Mouse (Mus musculus) liver, embryonic 13.5 days (tissue): ENCODE data around the gene Crabp2. TPM values are rescaled to one million over a fixed set of nuclear protein-coding genes. Genes with fewer than 3 reads are reported as not detected.
A peak's percentile ranks its signal among the peaks of the same experiment; 100 is the strongest.
"Not testable (repeated sequence)": the region's sequence is repeated elsewhere in the genome, so short reads cannot be mapped to it uniquely, and the experiment has no call there.

Source experiments
- ATAC-seq: fragments of 200-750 bp; cut with Nextera tagmentation; 2 replicates; pipeline ENCODE4 v1.8.0; 2017; ENCODE audit warnings: low read depth, mild to moderate bottlenecking, moderate number of reproducible peaks, moderate library complexity
- DNase-seq: peaks from one replicate; pipeline ENCODE4 v3.0.0; 2022
- H3K27ac ChIP-seq: fragments of 300-500 bp; sonication (generic); 2 replicates; pipeline ENCODE4 v1.5.1; 2015; ENCODE audit warnings: moderate library complexity, mild to moderate bottlenecking, inconsistent platforms
- H3K27me3 ChIP-seq: fragments of 300-500 bp; sonication (generic); 2 replicates; pipeline ENCODE4 v1.6.1; 2015; ENCODE audit warnings: mild to moderate bottlenecking, inconsistent platforms
- H3K36me3 ChIP-seq: fragments of 300-500 bp; sonication (generic); 2 replicates; pipeline ENCODE4 v1.6.1; 2015; ENCODE audit warnings: mild to moderate bottlenecking, inconsistent platforms
- H3K4me1 ChIP-seq: fragments of 300-500 bp; sonication (generic); replicated peaks from 2 replicates; pipeline ENCODE4 v1.6.1; 2015; ENCODE audit warnings: inconsistent platforms
- H3K4me2 ChIP-seq: fragments of 300-500 bp; sonication (generic); 2 replicates; pipeline ENCODE4 v1.6.1; 2015; ENCODE audit warnings: inconsistent platforms, mild to moderate bottlenecking, moderate library complexity
- H3K4me3 ChIP-seq: fragments of 300-500 bp; sonication (generic); replicated peaks from 2 replicates; pipeline ENCODE4 v1.5.1; 2015; ENCODE audit warnings: mild to moderate bottlenecking, inconsistent platforms
- H3K9ac ChIP-seq: fragments of 300-500 bp; sonication (generic); 2 replicates; pipeline ENCODE4 v1.6.1; 2015; ENCODE audit warnings: mild to moderate bottlenecking, inconsistent platforms
- H3K9me3 ChIP-seq: fragments of 300-500 bp; sonication (generic); replicated peaks from 2 replicates; pipeline ENCODE4 v1.6.1; 2016; ENCODE audit warnings: inconsistent platforms
- WGBS: fragments of 180-500 bp; shearing (Covaris S2); methylation state at CpG from one replicate; pipeline ENCODE4 v1.1.7; 2015; ENCODE audit not compliant: insufficient replicate concordance; 5-methylcytosine and 5-hydroxymethylcytosine counted together
- polyA plus RNA-seq: library from polyadenylated mRNA; unstranded; fragments of >200 nt; fragmentation: Nextera tagmentation; extraction: Ambion mirVana; gene quantifications from 2 replicates; pipeline ENCODE4 v1.2.1, GENCODE M21; 2015

Crabp2 gene
- 2.2 and 2.3 TPM in 2 replicates for polyA plus RNA-seq

- peak within 1 kb of the TSS; percentile 50 for H3K4me2 ChIP-seq
- no peak within 1 kb of the TSS for H3K9ac ChIP-seq
- H3K4me1 ChIP-seq = peaks cover 38% of the 10 kb centered on the region
- no peaks in the 10 kb centered on the region for H3K36me3 ChIP-seq
- ATAC-seq (no peak), DNase-seq (no peak)
- H3K27me3 ChIP-seq = peaks cover 95% of the 10 kb centered on the region
- peak within 1 kb of the TSS; percentile 22 for H3K4me3 ChIP-seq
- H3K27ac ChIP-seq = no peak within 1 kb of the TSS
- H3K9me3 ChIP-seq = no peaks in the 10 kb centered on the region
- 4% methylated on average over 35 of the region's 35 CpGs for WGBS
These were observed at the start of gene Crabp2 for GRCm38 (mm10) chr3:87948378-87949265. TSS of gene Crabp2 (plus strand) at chr3:87948666.

DNA sequence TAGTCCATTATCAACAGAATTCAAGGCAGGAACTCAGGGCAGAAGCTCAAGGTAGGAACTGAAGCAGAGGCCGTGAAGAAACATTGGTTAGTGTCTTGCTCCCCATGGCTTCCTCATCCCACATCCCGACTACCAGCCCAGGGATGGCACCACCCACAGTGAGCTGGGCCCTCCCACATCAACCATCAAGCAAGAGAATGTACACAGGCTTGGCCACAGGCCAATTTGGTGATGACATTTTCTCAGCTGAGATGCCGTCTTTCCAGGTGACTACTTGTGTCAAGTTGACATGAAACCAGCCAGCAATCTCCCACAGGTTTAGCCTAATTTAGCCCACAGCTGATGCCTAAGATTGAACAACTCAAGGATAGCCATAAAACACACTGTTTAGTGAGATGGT is 49.2 kb upstream of the Crabp2 start:
- H3K4me3 ChIP-seq = no peak overlapping the region
- H3K27ac ChIP-seq = peak overlapping the region; percentile 24; the same call in 1 of the 2 replicates
- H3K27me3 ChIP-seq = no peaks in the 10 kb centered on the region
- ATAC-seq = no peak
- no peaks in the 10 kb centered on the region for H3K9me3 ChIP-seq
- H3K4me2 ChIP-seq = no peak overlapping the region
- no peaks in the 10 kb centered on the region for H3K36me3 ChIP-seq
- peaks cover 55% of the 10 kb centered on the region for H3K4me1 ChIP-seq
- 69% methylated on average over 3 of the region's 3 CpGs for WGBS
- DNase-seq = no peak
- no peak overlapping the region for H3K9ac ChIP-seq

DNA sequence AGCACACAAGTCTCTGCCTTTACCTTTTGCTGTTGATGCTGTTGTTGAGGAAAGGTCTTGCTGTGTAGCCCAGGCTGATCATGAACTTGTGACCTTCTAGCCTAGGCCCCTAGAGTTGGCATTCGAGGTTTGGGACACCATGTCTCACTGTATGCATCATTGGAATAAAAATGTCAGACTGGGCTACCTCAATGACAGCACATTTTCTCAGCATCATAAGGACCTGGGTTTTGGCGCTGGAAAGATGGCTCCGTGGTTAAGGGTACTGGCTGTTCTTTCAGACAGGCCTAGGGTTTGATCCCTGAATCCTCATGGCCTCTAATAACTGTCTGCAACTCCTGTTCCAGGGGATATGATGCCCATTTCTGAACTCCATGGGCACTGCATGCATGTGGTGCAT is 48.7 kb upstream of the Crabp2 start:
- ATAC-seq (no peak), DNase-seq (no peak)
- Histone ChIP-seq H3K4me2 (peak overlapping the region; percentile 15; the same call in 1 of the 2 replicates), H3K36me3 (no peaks in the 10 kb centered on the region), H3K27me3 (no peaks in the 10 kb centered on the region), H3K4me1 (peaks cover 55% of the 10 kb centered on the region), H3K9me3 (no peaks in the 10 kb centered on the region), H3K27ac (peak overlapping the region; percentile 24), H3K9ac (no peak overlapping the region), H3K4me3 (no peak overlapping the region)
- WGBS = 79% methylated on average over 3 of the region's 3 CpGs

DNA sequence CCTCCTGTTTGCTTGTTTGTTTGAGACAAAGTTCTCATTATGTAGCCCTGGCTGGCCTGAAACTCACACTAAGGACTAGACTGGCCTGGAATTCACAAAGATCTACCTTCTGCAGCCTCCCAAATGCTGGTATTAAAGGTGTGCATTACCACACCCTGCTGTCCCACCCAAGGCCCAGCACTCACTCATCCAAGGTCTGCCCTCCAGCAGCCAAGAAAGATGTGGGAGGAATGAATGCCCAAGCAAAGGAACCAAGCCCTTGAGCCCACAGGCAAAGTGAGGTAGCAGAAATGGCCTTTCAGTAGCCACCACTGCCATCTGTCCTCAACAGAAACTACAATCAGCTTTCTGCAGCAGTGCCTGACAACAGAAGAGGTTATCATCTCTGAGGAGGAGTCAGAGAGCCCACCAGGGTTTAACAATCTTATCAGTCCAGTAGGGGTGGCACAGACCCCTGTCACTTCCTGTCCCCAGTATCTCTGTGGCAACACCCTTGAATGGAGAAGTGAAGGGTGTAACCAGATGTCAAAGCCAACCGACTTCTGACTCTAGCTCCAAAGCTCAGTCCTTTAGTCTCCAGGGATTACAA is 47.3 kb upstream of the Crabp2 start:
- peak; percentile 87 for DNase-seq
- H3K27me3 ChIP-seq = no peaks in the 10 kb centered on the region
- H3K9ac ChIP-seq = peak overlapping the region; percentile 69
- 0% methylated on average over 1 of the region's 1 CpGs for WGBS
- no peaks in the 10 kb centered on the region for H3K36me3 ChIP-seq
- H3K4me1 ChIP-seq = peaks cover 61% of the 10 kb centered on the region
- peak; percentile 82 for ATAC-seq
- peak overlapping the region; percentile 95 for H3K27ac ChIP-seq
- H3K4me3 ChIP-seq = peak overlapping the region; percentile 41
- no peaks in the 10 kb centered on the region for H3K9me3 ChIP-seq
- peak overlapping the region; percentile 68 for H3K4me2 ChIP-seq

DNA sequence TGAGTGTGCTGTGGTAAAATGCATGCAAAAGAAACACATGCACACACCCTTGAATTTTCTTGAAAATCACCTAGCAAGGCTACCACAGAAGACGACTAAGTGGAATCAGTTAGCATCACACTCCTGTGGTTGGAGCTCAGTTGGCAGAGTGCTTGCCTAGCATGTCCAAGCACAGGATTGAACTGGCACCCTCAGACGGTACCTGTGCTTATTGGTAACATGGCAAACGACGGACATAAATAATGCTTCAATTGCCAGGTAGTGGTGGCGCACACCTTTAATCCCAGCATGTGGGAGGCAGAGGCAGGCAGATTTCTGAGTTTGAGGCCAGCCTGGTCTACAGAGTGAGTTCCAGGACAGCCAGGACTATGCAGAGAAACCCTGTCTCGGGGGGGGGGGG is 46.5 kb upstream of the Crabp2 start:
- WGBS = 43% methylated on average over 6 of the region's 6 CpGs
- Histone ChIP-seq H3K27ac (peak overlapping the region; percentile 95), H3K4me2 (peak overlapping the region; percentile 68), H3K9ac (peak overlapping the region; percentile 69), H3K4me3 (peak overlapping the region; percentile 41; the same call in 1 of the 2 replicates), H3K4me1 (peaks cover 61% of the 10 kb centered on the region)
- not testable (repeated sequence) for H3K9me3 ChIP-seq, H3K27me3 ChIP-seq, ATAC-seq, DNase-seq, H3K36me3 ChIP-seq

DNA sequence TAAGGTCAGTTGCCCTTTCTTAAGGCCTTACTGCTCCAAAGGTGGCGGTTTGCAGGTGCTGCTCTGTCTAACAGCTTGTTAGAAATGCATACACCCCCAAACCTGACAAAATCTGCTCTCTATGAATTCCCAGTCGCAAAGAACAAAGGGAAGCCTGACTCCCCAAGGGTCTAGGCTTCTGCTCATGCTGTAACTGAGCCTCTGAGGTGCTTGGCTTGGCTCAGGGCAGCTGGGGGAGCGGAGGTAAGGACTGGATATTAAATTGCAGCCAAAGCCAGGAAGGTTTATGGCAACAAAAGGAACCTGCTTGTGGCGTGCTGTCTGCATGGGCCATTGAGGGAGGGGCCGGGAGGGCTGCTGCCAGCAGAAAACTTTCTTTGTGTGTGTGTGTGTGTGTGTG is 44.6 kb upstream of the Crabp2 start:
- DNase-seq = no peak
- H3K9ac ChIP-seq = peak overlapping the region; percentile 43
- no peak overlapping the region for H3K4me2 ChIP-seq
- 60% methylated on average over 5 of the region's 5 CpGs for WGBS
- no peaks in the 10 kb centered on the region for H3K9me3 ChIP-seq
- no peak for ATAC-seq
- peaks cover 8% of the 10 kb centered on the region; the same call in 1 of the 2 replicates for H3K36me3 ChIP-seq
- no peaks in the 10 kb centered on the region for H3K27me3 ChIP-seq
- peak overlapping the region; percentile 77 for H3K27ac ChIP-seq
- H3K4me1 ChIP-seq = peaks cover 70% of the 10 kb centered on the region
- H3K4me3 ChIP-seq = no peak overlapping the region

DNA sequence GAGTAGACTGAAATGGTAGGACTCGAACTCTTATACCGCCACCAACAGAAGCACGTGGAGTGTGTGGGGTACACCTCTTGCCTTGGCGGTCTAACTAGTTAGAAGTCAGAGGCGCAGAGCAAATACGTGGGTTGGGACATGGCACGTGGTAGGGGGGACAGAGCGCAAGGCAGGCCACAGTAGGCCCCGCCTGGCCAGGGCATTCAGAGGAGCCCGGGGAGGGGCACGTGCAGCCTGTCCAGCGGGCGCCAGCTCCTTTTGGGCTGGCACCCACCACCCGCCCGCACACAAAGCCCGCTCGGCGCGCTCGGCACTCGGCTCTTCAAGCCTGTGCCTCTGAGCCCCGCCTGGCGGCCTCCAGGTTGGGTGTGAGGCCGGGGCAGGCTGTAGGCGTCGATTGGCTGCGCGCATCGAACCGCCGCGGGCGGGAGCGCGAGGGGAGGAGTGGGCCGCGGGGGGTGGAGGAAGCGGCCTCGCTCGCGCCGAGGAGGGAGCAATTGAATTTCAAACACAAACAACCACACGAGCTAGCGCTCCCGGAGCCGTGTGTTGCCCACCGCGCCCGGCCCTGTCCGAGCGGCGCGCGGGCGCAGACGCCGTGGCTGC is 42.5 kb upstream of the Crabp2 start, which contains the start of gene Hdgf:
Gene Hdgf, plus strand, starts transcription at position 442 of the 606 bp plus-strand sequence.
- H3K4me3 ChIP-seq = peak within 1 kb of the TSS; percentile 99
- H3K36me3 ChIP-seq = peaks cover 19% of the 10 kb centered on the region
- H3K27ac ChIP-seq = peak within 1 kb of the TSS; percentile 95
- peak within 1 kb of the TSS; percentile 95 for H3K4me2 ChIP-seq
- H3K9ac ChIP-seq = peak within 1 kb of the TSS; percentile 100
- H3K4me1 ChIP-seq = peaks cover 72% of the 10 kb centered on the region
- DNase-seq (peak; percentile 94), ATAC-seq (peak; percentile 84)
- WGBS = under 1% methylated on average over 57 of the region's 57 CpGs
- no peaks in the 10 kb centered on the region for H3K9me3 ChIP-seq
- H3K27me3 ChIP-seq = no peaks in the 10 kb centered on the region

DNA sequence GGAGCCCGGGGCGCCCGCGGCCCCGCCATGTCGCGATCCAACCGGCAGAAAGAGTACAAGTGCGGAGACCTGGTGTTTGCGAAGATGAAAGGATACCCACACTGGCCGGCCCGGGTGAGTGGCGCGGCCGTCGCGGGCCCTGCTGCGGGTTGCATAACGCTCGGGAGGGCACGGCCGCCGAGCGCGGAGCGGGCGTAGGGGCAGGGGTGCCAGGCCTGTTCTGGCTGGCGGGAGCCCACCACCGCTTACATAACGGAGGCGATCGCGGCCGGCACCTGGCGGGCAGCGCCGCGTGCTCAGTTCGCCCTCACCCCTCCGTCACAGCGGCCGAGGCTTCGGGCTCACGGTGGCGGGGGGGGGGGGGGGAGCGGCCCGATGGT is 41.9 kb upstream of the Crabp2 start:
- Histone ChIP-seq H3K36me3 (peaks cover 24% of the 10 kb centered on the region), H3K27me3 (no peaks in the 10 kb centered on the region), H3K9me3 (no peaks in the 10 kb centered on the region), H3K9ac (peak overlapping the region; percentile 100), H3K4me1 (peaks cover 72% of the 10 kb centered on the region), H3K4me3 (peak overlapping the region; percentile 99), H3K4me2 (peak overlapping the region; percentile 95), H3K27ac (peak overlapping the region; percentile 95)
- ATAC-seq (no peak), DNase-seq (no peak)
- under 1% methylated on average over 46 of the region's 47 CpGs for WGBS

DNA sequence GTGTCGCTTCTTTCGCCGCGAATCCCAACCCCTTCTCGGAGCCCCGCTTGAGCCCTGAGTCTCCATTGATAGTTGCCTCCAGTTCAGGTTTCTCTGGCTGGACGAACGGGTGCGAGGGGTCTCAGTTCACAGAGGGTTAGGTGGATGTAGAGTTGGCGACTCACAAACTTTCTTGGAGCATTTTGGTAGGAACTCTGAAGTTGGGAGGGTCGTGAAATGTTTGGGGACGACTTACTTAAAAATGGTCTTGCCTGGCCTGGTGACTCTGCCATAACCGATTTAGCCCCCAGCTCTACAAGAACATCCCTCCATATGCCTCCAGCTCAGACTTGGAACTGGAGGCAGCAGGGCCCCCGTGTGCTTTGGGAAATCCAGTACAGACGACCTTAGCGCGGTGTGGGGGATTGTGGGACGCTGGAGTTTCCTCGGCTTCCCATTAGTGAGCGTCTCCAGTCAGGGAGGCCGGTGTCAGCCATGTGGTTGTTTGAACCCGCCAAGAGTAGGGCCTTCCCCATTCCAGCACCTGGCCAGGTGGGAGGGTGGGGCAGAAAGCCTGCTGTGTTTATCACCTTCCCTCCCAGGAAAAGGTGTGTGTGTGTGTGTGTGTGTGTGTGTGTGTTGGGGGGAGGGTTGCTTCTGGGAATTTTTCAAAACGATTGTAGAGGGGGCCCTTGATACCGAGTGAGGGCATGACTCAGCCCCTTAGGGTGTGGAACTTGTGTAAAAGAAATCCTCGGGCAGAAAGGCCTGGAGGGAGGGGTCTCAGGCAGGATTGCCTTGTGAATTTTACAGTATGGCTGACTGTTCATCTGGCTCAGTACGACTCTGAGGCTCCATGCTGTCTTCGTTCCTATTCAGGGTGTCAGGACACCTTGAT is 41.2 kb upstream of the Crabp2 start:
- Histone ChIP-seq H3K27me3 (no peaks in the 10 kb centered on the region), H3K27ac (peak overlapping the region; percentile 95), H3K4me2 (peak overlapping the region; percentile 95), H3K9me3 (no peaks in the 10 kb centered on the region), H3K4me3 (peak overlapping the region; percentile 99), H3K4me1 (peaks cover 72% of the 10 kb centered on the region), H3K36me3 (peaks cover 30% of the 10 kb centered on the region), H3K9ac (peak overlapping the region; percentile 100)
- WGBS = under 1% methylated on average over 27 of the region's 27 CpGs
- DNase-seq = peak; percentile 53
- peak; percentile 14 for ATAC-seq

DNA sequence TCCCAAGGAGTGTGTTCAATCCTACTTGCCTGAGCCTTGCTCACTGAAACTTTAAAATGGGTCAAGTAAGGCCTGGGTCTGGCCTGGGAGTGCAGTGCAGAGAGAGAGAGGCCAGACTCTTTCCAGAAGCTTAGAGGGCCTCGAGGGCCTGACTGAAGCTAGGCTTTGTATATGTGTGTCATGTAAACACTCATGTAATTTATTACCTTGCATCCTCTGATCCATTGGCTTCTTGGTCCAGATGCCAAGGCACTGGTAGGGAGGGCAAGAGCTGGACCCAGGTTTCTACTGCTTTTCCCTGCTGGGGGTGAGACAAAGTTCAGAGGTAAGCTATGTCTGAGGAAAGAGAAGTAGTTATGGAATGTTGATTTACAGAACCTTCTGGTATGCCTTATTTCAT is 40.6 kb upstream of the Crabp2 start:
- Histone ChIP-seq H3K9me3 (no peaks in the 10 kb centered on the region), H3K27me3 (no peaks in the 10 kb centered on the region), H3K4me1 (peaks cover 74% of the 10 kb centered on the region), H3K9ac (peak overlapping the region; percentile 100), H3K27ac (peak overlapping the region; percentile 95), H3K4me2 (peak overlapping the region; percentile 95), H3K36me3 (peaks cover 33% of the 10 kb centered on the region), H3K4me3 (peak overlapping the region; percentile 99)
- DNase-seq = no peak
- WGBS = 0% methylated on average over 1 of the region's 1 CpGs
- ATAC-seq = no peak
